Mouse (Mus musculus) kidney, adult 2 months (tissue): ENCODE measurements around the gene Nrxn3.

Source experiments
- CTCF ChIP-seq: fragments of 200-500 bp; conservative IDR thresholded peaks from 2 replicates; pipeline ENCODE4 v1.5.1; 2011; ENCODE audit warnings: low read depth, mild to moderate bottlenecking, control low read depth, low read length, moderate library complexity, mixed read lengths; ENCODE audit not compliant: insufficient read depth, insufficient read length
- POLR2A ChIP-seq: fragments of 200-500 bp; IDR thresholded peaks from one replicate; pipeline ENCODE4 v1.6.1; 2011; ENCODE audit warnings: low read depth, low read length, control low read depth

GRCm38 (mm10) chr12:89551291-89551690, 828.6 kb downstream of the Nrxn3 start:
- TF ChIP-seq POLR2A (no peak), CTCF (no peak)
